Mouse (Mus musculus) kidney, adult 2 months (tissue): ENCODE measurements around the gene Prss16.

Source experiments
- CTCF ChIP-seq: fragments of 200-500 bp; conservative IDR thresholded peaks from 2 replicates; pipeline ENCODE4 v1.5.1; 2011; ENCODE audit warnings: low read depth, mild to moderate bottlenecking, control low read depth, low read length, moderate library complexity, mixed read lengths; ENCODE audit not compliant: insufficient read depth, insufficient read length
- POLR2A ChIP-seq: fragments of 200-500 bp; IDR thresholded peaks from one replicate; pipeline ENCODE4 v1.6.1; 2011; ENCODE audit warnings: low read depth, low read length, control low read depth

- no peak for TF ChIP-seq CTCF
- no peak for TF ChIP-seq POLR2A
These were observed 27.7 kb downstream of the Prss16 start for GRCm38 (mm10) chr13:21981803-21982193.
